Mouse (Mus musculus): ENCODE data around the gene Pcsk6.

GRCm38 (mm10) chr7:66092656-66093055, 231.1 kb downstream of the Pcsk6 start:
- TF ChIP-seq CTCF (IDR thresholded peaks at IDR 0.05; ENCODE audit: extremely low read depth, insufficient read depth, insufficient read length, insufficient replicate concordance), result no peak
- TF ChIP-seq POLR2A (IDR thresholded peaks at IDR 0.05; ENCODE audit: low read depth, low read length), result no peak
